8 mouse cellular contexts compared by ENCODE assay signal in genomic region chr9:116098724-116099595, GRCm38 (mm10).
DNase-seq lines count a peak whose midpoint lies in the region; ATAC-seq and TF ChIP-seq lines count a peak whose summit lies in the region.

No protein-coding gene starts in this region.

- peak; percentile 45; the same call in 1 of the 2 replicates for ATAC-seq in forebrain, postnatal 0 days
- ATAC-seq in hematopoietic stem cell, adult 5-6 weeks (replicated peaks in 1 of 2; ENCODE audit: insufficient read depth in 1 of 2, low FRiP score in 2 of 2, low TSS enrichment in 1 of 2, low read depth in 1 of 2, poor library complexity in 2 of 2, severe bottlenecking in 2 of 2): peak; percentile 43 to 49

- H3K4me2 ChIP-seq in forebrain, postnatal 0 days (ENCODE audit: low read depth): no peak overlapping the region

- H3K4me3 ChIP-seq in forebrain, postnatal 0 days (ENCODE audit: low read depth, low read length): no peak overlapping the region
- no peak overlapping the region for H3K4me3 ChIP-seq in forebrain, embryonic 10.5 days

- H3K9ac ChIP-seq in forebrain, postnatal 0 days: no peak overlapping the region

- no peaks in the 10 kb centered on the region for H3K27me3 ChIP-seq in forebrain, postnatal 0 days (ENCODE audit: insufficient read depth, low read length)
- H3K27me3 ChIP-seq in forebrain, embryonic 10.5 days (ENCODE audit: poor library complexity, severe bottlenecking): no peaks in the 10 kb centered on the region

- H3K9me3 ChIP-seq in forebrain, postnatal 0 days (ENCODE audit: low read length): no peaks in the 10 kb centered on the region
- H3K9me3 ChIP-seq in forebrain, embryonic 10.5 days: no peaks in the 10 kb centered on the region

- 57% methylated on average over 16 of the region's 16 CpGs for WGBS in forebrain, postnatal 0 days
- 88% methylated on average over 16 of the region's 16 CpGs for WGBS in forebrain, embryonic 10.5 days

- H3K27ac ChIP-seq in forebrain, postnatal 0 days (ENCODE audit: low read depth, low read length): no peak overlapping the region
- H3K27ac ChIP-seq in forebrain, embryonic 10.5 days: no peak overlapping the region

- TF ChIP-seq CTCF in forebrain, postnatal 0 days (IDR thresholded peaks at IDR 0.05; ENCODE audit: low read depth): no peak

- H3K4me1 ChIP-seq in forebrain, postnatal 0 days (ENCODE audit: insufficient read depth): no peaks in the 10 kb centered on the region
- H3K4me1 ChIP-seq in forebrain, embryonic 10.5 days: peaks cover 13% of the 10 kb centered on the region

- no peak for DNase-seq in forebrain, postnatal 0 days
- DNase-seq in forebrain, embryonic 10.5 days (ENCODE audit: extremely low spot score, low spot score): no peak
- peak; percentile 61 to 78 for DNase-seq in urinary bladder, postnatal 4 days (ENCODE audit: low spot score in 2 of 2)
- DNase-seq in urinary bladder, adult 2 months (ENCODE audit: low spot score): no peak
- DNase-seq in lung, adult 18-20 months: peak; percentile 54 to 62
- DNase-seq in testis, postnatal 10 days (ENCODE audit: low spot score): peak; percentile 81
- no peak for DNase-seq in cerebellum, adult 9-11 months

- H3K36me3 ChIP-seq in forebrain, postnatal 0 days (ENCODE audit: insufficient read depth): no peaks in the 10 kb centered on the region
- H3K36me3 ChIP-seq in forebrain, embryonic 10.5 days (replicated peaks): no peaks in the 10 kb centered on the region

Comparison
In these comparisons a context has a peak if more than half of its experiments do, and no peak if none do; other contexts are left out.
1. DNase-seq: peak in urinary bladder, postnatal 4 days (2 of 2), lung, adult 18-20 months (2 of 2) and testis, postnatal 10 days (single experiment); none in forebrain, postnatal 0 days (single experiment), forebrain, embryonic 10.5 days (single experiment), urinary bladder, adult 2 months (single experiment) and cerebellum, adult 9-11 months (single experiment).